Mouse (Mus musculus): ENCODE data around the gene Ldb3. TPM values are rescaled to one million over a fixed set of nuclear protein-coding genes. Genes with fewer than 3 reads are reported as not detected.

Ldb3 gene
- total RNA-seq, 2 experiments from 2014 or later = not detected

GRCm38 (mm10) chr14:34590743-34591675 lies 2.5 kb upstream of the Ldb3 start:
- no peak for ATAC-seq (replicated peaks; ENCODE audit: poor library complexity)

GRCm38 (mm10) chr14:34590017-34590570 lies 1.6 kb upstream of the Ldb3 start:
- no peak for ATAC-seq (replicated peaks; ENCODE audit: poor library complexity)

GRCm38 (mm10) chr14:34589185-34589713 lies 767 bp upstream of the Ldb3 start:
- ATAC-seq (replicated peaks; ENCODE audit: poor library complexity) = no peak

GRCm38 (mm10) chr14:34588005-34588404 lies 477 bp downstream of the Ldb3 start:
- no peak for ATAC-seq (replicated peaks; ENCODE audit: poor library complexity)

GRCm38 (mm10) chr14:34586871-34587270 lies 1.6 kb downstream of the Ldb3 start:
- ATAC-seq (replicated peaks; ENCODE audit: poor library complexity) = no peak

- no peak for ATAC-seq (replicated peaks; ENCODE audit: poor library complexity)
Measured at GRCm38 (mm10) chr14:34585358-34586105, 3.0 kb downstream of the Ldb3 start.

GRCm38 (mm10) chr14:34582740-34583427 lies 5.6 kb downstream of the Ldb3 start:
- ATAC-seq (replicated peaks; ENCODE audit: poor library complexity) = no peak

GRCm38 (mm10) chr14:34576858-34577257 lies 11.6 kb downstream of the Ldb3 start:
- ATAC-seq (replicated peaks; ENCODE audit: poor library complexity) = no peak

- ATAC-seq (replicated peaks; ENCODE audit: poor library complexity) = peak; percentile 32; the same call in 1 of the 2 replicates
Measured at GRCm38 (mm10) chr14:34574068-34574467, 14.4 kb downstream of the Ldb3 start.

- ATAC-seq (replicated peaks; ENCODE audit: poor library complexity) = no peak
Measured at GRCm38 (mm10) chr14:34573348-34573913, 15.1 kb downstream of the Ldb3 start.

- no peak for ATAC-seq (replicated peaks; ENCODE audit: poor library complexity)
Measured at GRCm38 (mm10) chr14:34571610-34572387, 16.7 kb downstream of the Ldb3 start.

- no peak for ATAC-seq (replicated peaks; ENCODE audit: poor library complexity)
Measured at GRCm38 (mm10) chr14:34570903-34571302, 17.6 kb downstream of the Ldb3 start.

- ATAC-seq (replicated peaks; ENCODE audit: poor library complexity) = peak; percentile 84
Measured at GRCm38 (mm10) chr14:34570294-34570693, 18.2 kb downstream of the Ldb3 start.

- no peak for ATAC-seq (replicated peaks; ENCODE audit: poor library complexity)
Measured at GRCm38 (mm10) chr14:34569534-34570194, 18.8 kb downstream of the Ldb3 start.

GRCm38 (mm10) chr14:34568626-34569025 lies 19.9 kb downstream of the Ldb3 start:
- ATAC-seq (replicated peaks; ENCODE audit: poor library complexity) = no peak

GRCm38 (mm10) chr14:34567697-34568096 lies 20.8 kb downstream of the Ldb3 start:
- ATAC-seq (replicated peaks; ENCODE audit: poor library complexity) = no peak

GRCm38 (mm10) chr14:34566530-34566929 lies 22.0 kb downstream of the Ldb3 start:
- ATAC-seq (replicated peaks; ENCODE audit: poor library complexity) = no peak

- ATAC-seq (replicated peaks; ENCODE audit: poor library complexity) = no peak
Measured at GRCm38 (mm10) chr14:34565711-34566110, 22.8 kb downstream of the Ldb3 start.

- ATAC-seq (replicated peaks; ENCODE audit: poor library complexity) = no peak
Measured at GRCm38 (mm10) chr14:34564646-34565045, 23.8 kb downstream of the Ldb3 start.

All from megakaryocyte progenitor cell, adult 5-6 weeks (primary cell).